Mouse (Mus musculus) cortical plate, adult 2 months (tissue): Measurements from ENCODE around the gene Tac2. TPM values are rescaled to one million over a fixed set of nuclear protein-coding genes. Genes with fewer than 3 reads are reported as not detected.

Experiments
- H3K27ac ChIP-seq: fragments of 200-500 bp; 2 replicates; pipeline ENCODE4 v1.5.1; 2012; ENCODE audit warnings: low read length, control low read depth, inconsistent platforms; ENCODE audit not compliant: insufficient read depth
- H3K4me1 ChIP-seq: fragments of 200-500 bp; 2 replicates; pipeline ENCODE4 v1.6.1; 2011; ENCODE audit warnings: low read length; ENCODE audit not compliant: control insufficient read depth, insufficient read depth
- H3K4me3 ChIP-seq: fragments of 200-500 bp; 2 replicates; pipeline ENCODE4 v1.5.1; 2011; ENCODE audit warnings: mild to moderate bottlenecking, low read length, control low read depth; ENCODE audit not compliant: insufficient read depth
- CTCF ChIP-seq: fragments of 200-500 bp; IDR thresholded peaks from 2 replicates; pipeline ENCODE4 v1.5.1; 2011; ENCODE audit warnings: mild to moderate bottlenecking, control low read depth, low read length; ENCODE audit not compliant: insufficient read depth; ENCODE audit errors: extremely low read depth
- POLR2A ChIP-seq: fragments of 200-500 bp; IDR thresholded peaks from 2 replicates; pipeline ENCODE4 v1.6.1; 2011; ENCODE audit warnings: mild to moderate bottlenecking, low read length, control low read depth; ENCODE audit not compliant: insufficient read depth; ENCODE audit errors: extremely low read depth
- polyA plus RNA-seq: library from polyadenylated mRNA; depleted of rRNA; stranded (reverse); fragments of >200 nt; gene quantifications from 2 replicates; pipeline ENCODE4 v1.2.3, GENCODE M21; 2012; rRNA removed

Tac2 gene
- polyA plus RNA-seq: 25.9 and 31.9 TPM in 2 replicates

- no peak within 1 kb of the TSS for H3K4me3 ChIP-seq
- H3K4me1 ChIP-seq: peaks cover 2% of the 10 kb centered on the region; the same call in 1 of the 2 replicates
- TF ChIP-seq CTCF (no peak), POLR2A (no peak)
- no peak within 1 kb of the TSS for H3K27ac ChIP-seq
These were observed at the start of gene Tac2 for GRCm38 (mm10) chr10:127724178-127724577. Gene Tac2 (plus strand): TSS chr10:127724478.

GRCm38 (mm10) chr10:127674794-127675522, 49.3 kb upstream of the Tac2 start:
- Histone ChIP-seq H3K4me1 (no peaks in the 10 kb centered on the region), H3K4me3 (no peak overlapping the region), H3K27ac (no peak overlapping the region)
- peak; percentile 100 for TF ChIP-seq CTCF
- no peak for TF ChIP-seq POLR2A

- Histone ChIP-seq H3K27ac (no peak overlapping the region), H3K4me1 (no peaks in the 10 kb centered on the region), H3K4me3 (peak overlapping the region; percentile 20; the same call in 1 of the 2 replicates)
- TF ChIP-seq POLR2A (no peak), CTCF (no peak)
These were observed 48.3 kb upstream of the Tac2 start for GRCm38 (mm10) chr10:127675859-127676398.

GRCm38 (mm10) chr10:127676691-127677548, 47.4 kb upstream of the Tac2 start:
- Histone ChIP-seq H3K4me1 (no peaks in the 10 kb centered on the region), H3K4me3 (peak overlapping the region; percentile 20), H3K27ac (no peak overlapping the region)
- no peak for TF ChIP-seq POLR2A
- TF ChIP-seq CTCF: no peak

- TF ChIP-seq POLR2A (no peak), CTCF (peak; percentile 95)
- Histone ChIP-seq H3K4me3 (peak overlapping the region; percentile 20; the same call in 1 of the 2 replicates), H3K27ac (no peak overlapping the region), H3K4me1 (no peaks in the 10 kb centered on the region)
These were observed 46.5 kb upstream of the Tac2 start for GRCm38 (mm10) chr10:127677591-127678336.

GRCm38 (mm10) chr10:127679208-127679607, 45.1 kb upstream of the Tac2 start:
- TF ChIP-seq CTCF: no peak
- no peak for TF ChIP-seq POLR2A
- no peak overlapping the region for H3K4me3 ChIP-seq
- H3K27ac ChIP-seq: no peak overlapping the region
- no peaks in the 10 kb centered on the region for H3K4me1 ChIP-seq

GRCm38 (mm10) chr10:127679881-127680280, 44.4 kb upstream of the Tac2 start:
- TF ChIP-seq POLR2A (no peak), CTCF (no peak)
- Histone ChIP-seq H3K4me3 (no peak overlapping the region), H3K27ac (no peak overlapping the region), H3K4me1 (no peaks in the 10 kb centered on the region)

- TF ChIP-seq CTCF: no peak
- TF ChIP-seq POLR2A: no peak
- no peak overlapping the region for H3K27ac ChIP-seq
These were observed 41.4 kb upstream of the Tac2 start for GRCm38 (mm10) chr10:127682886-127683285.

GRCm38 (mm10) chr10:127691053-127691452, 33.2 kb upstream of the Tac2 start:
- TF ChIP-seq CTCF (no peak), POLR2A (no peak)
- H3K4me1 ChIP-seq: no peaks in the 10 kb centered on the region
- no peak overlapping the region for H3K27ac ChIP-seq
- no peak overlapping the region for H3K4me3 ChIP-seq

More at GRCm38 (mm10) chr10:127682886-127683285, 41.4 kb upstream of the Tac2 start:
- no peak overlapping the region for H3K4me3 ChIP-seq
- H3K4me1 ChIP-seq: no peaks in the 10 kb centered on the region
